Mouse (Mus musculus): ENCODE data around the gene Mef2a.
"Not testable (repeated sequence)": the region's sequence is repeated elsewhere in the genome, so short reads cannot be mapped to it uniquely, and the experiment has no call there.

The Mef2a gene

DNA sequence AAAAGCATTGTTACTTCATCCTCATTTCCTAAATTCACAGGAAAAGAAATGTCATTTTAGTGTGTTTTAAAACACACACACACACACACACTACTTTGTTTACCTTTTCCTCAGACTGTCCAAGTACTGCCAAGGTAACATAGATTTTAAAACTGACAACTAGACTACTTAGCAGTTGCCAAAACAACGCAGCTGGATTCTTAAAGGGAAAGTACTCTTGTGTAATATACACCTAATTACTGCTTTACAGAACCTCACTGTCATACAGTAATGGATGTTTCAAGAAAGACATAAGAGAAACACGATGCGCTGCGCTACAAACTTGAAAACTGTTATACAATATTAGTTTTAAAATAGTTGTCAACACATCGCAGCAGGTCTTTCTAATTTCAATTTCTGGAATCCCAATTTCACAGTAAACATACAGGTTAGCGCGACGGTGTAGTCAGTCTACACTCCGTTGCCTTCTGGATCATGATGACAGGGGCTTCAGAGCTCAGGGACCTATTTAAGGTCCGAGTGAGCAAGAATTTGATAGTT lies 1.2 kb downstream of the Mef2a start:
- in situ Hi-C loops (cut with MboI; ENCODE audit: low sequenced_read_pairs), result no loop called here

- in situ Hi-C loops (cut with MboI; ENCODE audit: low sequenced_read_pairs), result no loop called here
Measured at GRCm38 (mm10) chr7:67369645-67370044, 3.0 kb downstream of the Mef2a start.

- in situ Hi-C loops (cut with MboI; ENCODE audit: low sequenced_read_pairs), result no loop called here
Measured at GRCm38 (mm10) chr7:67368394-67368793, 4.3 kb downstream of the Mef2a start.

- in situ Hi-C loops (cut with MboI; ENCODE audit: low sequenced_read_pairs), result no loop called here
Measured at GRCm38 (mm10) chr7:67360588-67360987, 12.1 kb downstream of the Mef2a start.

DNA sequence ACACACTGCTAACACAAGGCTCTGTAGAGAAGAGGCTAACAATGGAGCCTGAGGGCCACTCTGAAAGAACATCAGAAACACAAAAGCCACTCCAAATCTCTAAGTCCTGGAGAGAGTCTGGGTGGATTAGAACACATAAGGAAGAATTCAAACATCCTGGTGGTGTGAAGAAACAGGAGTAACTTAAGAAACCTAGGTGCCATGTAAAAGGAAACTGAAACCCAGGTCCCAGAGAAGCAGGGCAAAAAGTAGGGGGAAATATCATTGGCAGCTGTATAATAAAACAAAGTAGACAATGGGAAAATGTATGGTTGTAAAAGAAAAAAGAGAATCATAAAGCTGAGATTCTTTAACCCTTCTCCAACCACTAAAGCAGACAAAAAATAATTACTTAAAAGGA lies 12.8 kb downstream of the Mef2a start:
- in situ Hi-C loops (cut with MboI; ENCODE audit: low sequenced_read_pairs), result no loop called here

- in situ Hi-C loops (cut with MboI; ENCODE audit: low sequenced_read_pairs), result no loop called here
Measured at GRCm38 (mm10) chr7:67355870-67356269, 16.8 kb downstream of the Mef2a start.

DNA sequence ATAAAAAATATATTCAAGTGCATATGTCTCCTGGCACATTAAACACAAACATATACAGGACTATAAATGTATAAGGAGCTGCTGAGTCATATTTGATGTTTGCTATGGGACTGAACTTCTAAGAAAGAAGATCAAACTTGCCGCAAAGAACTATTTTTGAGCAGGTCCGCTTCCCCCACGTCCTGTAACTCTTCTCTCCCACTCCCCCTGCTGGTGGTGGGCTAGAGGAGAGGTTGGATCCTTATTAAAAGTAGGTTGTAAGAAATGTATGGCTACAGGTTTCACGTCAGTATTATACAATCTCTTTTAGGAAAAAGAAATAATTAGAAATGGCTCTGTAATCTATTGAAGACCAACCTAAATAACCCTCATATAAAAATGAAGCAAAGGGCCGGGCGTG lies 19.0 kb downstream of the Mef2a start:
- in situ Hi-C loops (cut with MboI; ENCODE audit: low sequenced_read_pairs), result no loop called here

DNA sequence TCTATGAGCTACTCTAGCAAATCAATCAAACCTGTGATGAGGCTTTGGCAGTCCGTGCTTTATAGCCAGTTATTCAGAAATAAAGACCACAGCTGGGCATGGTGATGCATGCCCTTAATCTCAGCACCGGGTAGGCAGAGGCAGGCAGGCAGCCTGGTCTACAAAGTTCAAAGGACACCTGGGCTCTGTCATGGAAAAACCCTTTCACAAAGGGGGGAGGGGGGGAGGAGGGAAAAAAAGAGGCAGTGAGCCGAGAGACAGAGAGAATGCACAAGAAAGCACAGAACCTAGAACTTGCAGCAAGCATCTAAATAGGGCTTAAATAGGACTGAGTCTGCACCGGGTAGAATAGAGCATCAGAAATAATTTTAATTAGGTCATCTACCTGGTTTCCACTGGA lies 19.7 kb downstream of the Mef2a start:
- in situ Hi-C loops (cut with MboI; ENCODE audit: low sequenced_read_pairs), result no loop called here

DNA sequence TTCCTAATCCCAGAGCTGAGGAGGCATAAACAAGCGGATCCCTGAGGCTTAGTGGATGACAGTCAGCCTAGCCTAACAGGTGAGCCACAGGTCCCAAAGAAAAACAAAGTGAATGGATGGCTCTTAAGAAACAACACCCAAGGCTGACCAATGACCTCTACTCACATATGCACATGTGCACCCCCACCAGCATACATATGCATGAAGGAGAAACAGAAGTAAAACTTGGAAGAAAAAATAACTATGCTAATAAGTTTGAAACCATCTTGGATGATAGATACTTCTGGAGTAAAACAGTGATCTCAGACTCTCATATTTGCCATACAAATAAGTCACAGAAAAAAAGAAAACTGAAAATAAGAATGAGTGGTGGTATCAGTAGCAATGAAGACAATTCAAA lies 28.2 kb downstream of the Mef2a start:
- in situ Hi-C loops (cut with MboI; ENCODE audit: low sequenced_read_pairs), result no loop called here

DNA sequence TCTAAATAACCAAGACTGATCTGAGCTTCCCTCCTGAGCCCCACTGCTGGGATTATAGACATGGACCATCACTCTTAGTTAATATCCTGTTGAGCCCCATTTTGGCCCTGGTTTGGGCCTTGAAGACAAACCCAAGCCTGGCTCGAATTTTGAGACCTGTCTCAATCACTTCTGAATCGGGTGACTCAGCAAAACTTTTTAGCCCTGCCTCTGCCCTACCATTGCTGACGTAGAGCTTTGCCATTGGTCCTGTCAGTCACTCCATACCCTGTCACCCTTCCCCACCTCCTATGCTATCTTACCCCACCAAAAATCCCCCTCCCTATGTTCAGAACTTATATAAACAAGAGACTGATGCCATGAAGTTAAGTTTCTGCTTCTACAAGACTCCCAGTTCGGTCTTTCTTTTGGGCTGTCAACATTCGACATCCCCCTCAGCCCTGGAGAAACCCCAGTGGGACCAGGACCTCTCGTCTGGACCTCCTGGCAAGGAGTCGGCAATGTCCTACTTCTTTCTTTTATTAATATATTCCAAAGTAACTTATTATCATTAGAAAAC lies 30.5 kb downstream of the Mef2a start:
- in situ Hi-C loops (cut with MboI; ENCODE audit: low sequenced_read_pairs), result no loop called here

- in situ Hi-C loops (cut with MboI; ENCODE audit: low sequenced_read_pairs), result no loop called here
Measured at GRCm38 (mm10) chr7:67320359-67320758, 52.3 kb downstream of the Mef2a start.

- in situ Hi-C loops (cut with MboI; ENCODE audit: low sequenced_read_pairs), result no loop called here
Measured at GRCm38 (mm10) chr7:67318697-67319096, 54.0 kb downstream of the Mef2a start.

- in situ Hi-C loops (cut with MboI; ENCODE audit: low sequenced_read_pairs), result no loop called here
Measured at GRCm38 (mm10) chr7:67313200-67313599, 59.5 kb downstream of the Mef2a start.

- in situ Hi-C loops (cut with MboI; ENCODE audit: low sequenced_read_pairs), result no loop called here
Measured at GRCm38 (mm10) chr7:67310151-67310550, 62.5 kb downstream of the Mef2a start.

- in situ Hi-C loops (cut with MboI; ENCODE audit: low sequenced_read_pairs), result no loop called here
Measured at GRCm38 (mm10) chr7:67308102-67308501, 64.6 kb downstream of the Mef2a start.

- in situ Hi-C loops (cut with MboI; ENCODE audit: low sequenced_read_pairs), result no loop called here
Measured at GRCm38 (mm10) chr7:67307078-67307477, 65.6 kb downstream of the Mef2a start.

DNA sequence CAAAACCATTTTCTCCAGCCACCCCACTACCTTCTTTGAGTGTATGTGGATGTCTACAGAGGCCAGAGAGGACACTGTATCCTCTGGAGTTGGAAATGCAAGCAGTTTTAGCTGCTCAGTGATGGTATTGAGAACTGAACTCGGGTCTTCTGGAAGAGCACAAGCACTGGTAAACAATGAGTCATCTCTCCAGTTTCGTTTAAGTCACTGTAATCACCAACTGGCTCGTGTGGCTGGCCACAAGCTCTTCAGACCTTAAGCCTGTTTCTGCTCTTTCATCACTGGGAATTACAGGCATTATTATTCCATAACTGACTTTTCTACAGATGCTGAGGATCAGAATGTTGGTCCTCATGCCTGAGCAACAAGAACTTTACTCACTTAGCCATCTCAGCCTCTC lies 67.7 kb downstream of the Mef2a start:
- in situ Hi-C loops (cut with MboI; ENCODE audit: low sequenced_read_pairs), result no loop called here

DNA sequence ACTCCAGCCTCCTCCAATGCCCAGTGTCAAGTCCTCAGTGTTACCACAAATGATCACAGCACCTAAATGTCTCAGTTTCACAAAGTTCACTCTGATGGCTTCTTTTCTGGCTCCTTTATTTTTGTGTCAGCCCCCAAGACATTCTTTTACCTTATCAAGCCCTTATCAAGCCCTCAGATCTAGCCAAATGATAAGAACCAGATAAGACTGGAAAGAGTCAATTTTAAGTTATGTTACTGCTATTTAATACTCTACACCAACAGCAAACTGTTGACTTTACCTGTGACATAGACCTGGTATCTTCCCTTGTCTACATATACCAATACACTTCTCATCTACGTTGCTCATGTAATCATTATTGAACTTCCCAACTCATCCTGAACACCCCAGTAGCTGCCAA lies 76.2 kb downstream of the Mef2a start:
- in situ Hi-C loops (cut with MboI; ENCODE audit: low sequenced_read_pairs), result no loop called here

DNA sequence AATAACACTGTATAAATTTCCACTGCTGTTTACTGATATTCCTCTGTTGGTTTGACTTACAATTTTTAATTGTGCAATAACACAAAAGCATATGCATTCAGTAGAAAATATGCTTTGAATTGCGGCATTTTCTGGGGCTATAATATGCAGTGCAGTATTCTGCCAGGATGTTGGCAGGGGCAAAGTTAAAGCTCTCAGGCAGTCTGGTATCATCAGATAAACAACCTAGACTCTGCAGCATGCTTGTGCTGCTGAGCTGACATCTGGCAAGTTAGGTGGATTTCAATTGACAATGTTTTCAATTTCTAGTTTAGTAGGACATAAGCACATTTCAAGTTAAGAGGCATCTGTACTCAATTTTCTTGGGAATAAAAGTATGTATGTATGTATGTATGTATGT lies 81.3 kb downstream of the Mef2a start:
- in situ Hi-C loops (cut with MboI; ENCODE audit: low sequenced_read_pairs), result no loop called here

GRCm38 (mm10) chr7:67287456-67287855 lies 85.2 kb downstream of the Mef2a start:
- in situ Hi-C loops (cut with MboI; ENCODE audit: low sequenced_read_pairs), result no loop called here

DNA sequence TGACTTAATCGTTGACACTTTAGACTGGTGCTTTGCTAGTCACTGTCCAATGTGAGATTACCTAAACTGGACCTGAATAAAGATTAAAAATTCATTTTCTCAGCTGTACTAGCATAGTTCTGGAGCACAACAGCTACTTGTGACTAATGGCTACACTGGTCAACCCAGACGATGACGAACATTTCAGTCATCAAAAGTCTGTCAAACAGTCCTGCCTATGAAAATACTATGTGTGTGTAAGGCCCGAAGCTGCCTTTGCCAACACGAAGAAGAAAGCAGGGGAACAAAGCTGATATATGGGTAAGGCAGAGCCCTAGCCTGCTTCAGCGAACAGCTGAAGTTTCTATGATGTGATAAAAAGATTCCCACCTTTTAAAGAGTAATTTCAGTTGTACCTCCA lies 89.1 kb downstream of the Mef2a start:
- in situ Hi-C loops (cut with MboI; ENCODE audit: low sequenced_read_pairs), result no loop called here

DNA sequence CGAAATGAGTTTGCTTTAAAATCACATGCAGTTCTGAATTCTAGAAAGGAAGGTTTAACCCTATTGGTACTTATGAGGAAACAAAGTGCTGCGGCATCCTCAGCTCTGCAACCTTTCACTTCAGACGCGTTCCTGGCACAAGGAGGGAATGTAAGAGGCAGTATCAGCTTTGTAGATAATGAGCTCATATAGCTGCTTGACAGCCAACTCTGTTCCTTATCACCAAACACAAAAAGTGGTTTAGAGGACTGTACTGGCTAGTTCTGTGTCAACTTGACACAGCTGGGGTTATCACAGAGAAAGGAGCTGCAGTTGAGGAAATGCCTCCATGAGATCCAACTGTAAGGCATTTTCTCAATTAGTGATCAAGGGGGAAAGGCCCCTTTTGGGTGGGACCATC lies 102.2 kb downstream of the Mef2a start:
- in situ Hi-C loops (cut with MboI; ENCODE audit: low sequenced_read_pairs), result not testable (repeated sequence)

GRCm38 (mm10) chr7:67259828-67260563 lies 112.7 kb downstream of the Mef2a start:
- in situ Hi-C loops (cut with MboI; ENCODE audit: low sequenced_read_pairs), result no loop called here
